Mouse (Mus musculus) limb, embryonic 12.5 days (tissue): ENCODE data around the gene Sypl. TPM values are rescaled to one million over a fixed set of nuclear protein-coding genes. Genes with fewer than 3 reads are reported as not detected.

Experiments
- ATAC-seq: fragments of 200-750 bp; cut with Nextera tagmentation; 2 replicates; pipeline ENCODE4 v1.8.0; 2017; ENCODE audit warnings: low read depth, moderate TSS enrichment; ENCODE audit not compliant: insufficient number of reproducible peaks, insufficient read depth, low FRiP score, low TSS enrichment
- H3K27ac ChIP-seq: fragments of 300-500 bp; sonication (generic); 2 replicates; pipeline ENCODE4 v1.5.1; 2016; ENCODE audit warnings: mild to moderate bottlenecking, moderate library complexity
- H3K27me3 ChIP-seq: fragments of 300-500 bp; sonication (generic); 2 replicates; pipeline ENCODE4 v1.6.1; 2016; ENCODE audit warnings: mild to moderate bottlenecking, moderate library complexity
- H3K36me3 ChIP-seq: fragments of 300-500 bp; sonication (generic); 2 replicates; pipeline ENCODE4 v1.6.1; 2016; ENCODE audit warnings: mild to moderate bottlenecking, moderate library complexity
- H3K4me1 ChIP-seq: fragments of 300-500 bp; sonication (generic); replicated peaks from 2 replicates; pipeline ENCODE4 v1.6.1; 2016
- H3K4me2 ChIP-seq: fragments of 300-500 bp; sonication (generic); 2 replicates; pipeline ENCODE4 v1.6.1; 2016; ENCODE audit warnings: mild to moderate bottlenecking, moderate library complexity
- H3K4me3 ChIP-seq: fragments of 300-500 bp; sonication (generic); replicated peaks from 2 replicates; pipeline ENCODE4 v1.5.1; 2016; ENCODE audit warnings: mild to moderate bottlenecking
- H3K9ac ChIP-seq: fragments of 300-500 bp; sonication (generic); replicated peaks from 2 replicates; pipeline ENCODE4 v1.6.1; 2016; ENCODE audit warnings: mild to moderate bottlenecking, moderate library complexity
- H3K9me3 ChIP-seq: fragments of 300-500 bp; sonication (generic); 2 replicates; pipeline ENCODE4 v1.6.1; 2016; ENCODE audit warnings: mild to moderate bottlenecking, moderate library complexity
- WGBS: fragments of 180-500 bp; shearing (Covaris S2); methylation state at CpG from one replicate; pipeline ENCODE4 v1.1.7; 2016; 5-methylcytosine and 5-hydroxymethylcytosine counted together
- polyA plus RNA-seq: library from polyadenylated mRNA; unstranded; fragments of >200 nt; fragmentation: Nextera tagmentation; extraction: Ambion mirVana; gene quantifications from 2 replicates; pipeline ENCODE4 v1.2.1, GENCODE M21; 2016

Gene Sypl
- polyA plus RNA-seq, 1 experiment from 2014 or later: 66.6 TPM

- H3K4me3 ChIP-seq: no peak overlapping the region
- peak; percentile 58; the same call in 1 of the 2 replicates for ATAC-seq
- WGBS: 77% methylated on average over 8 of the region's 8 CpGs
- no peaks in the 10 kb centered on the region for H3K36me3 ChIP-seq
- H3K27me3 ChIP-seq: no peaks in the 10 kb centered on the region
- no peak overlapping the region for H3K4me2 ChIP-seq
- H3K9me3 ChIP-seq: no peaks in the 10 kb centered on the region
- peaks cover 9% of the 10 kb centered on the region for H3K4me1 ChIP-seq
- H3K27ac ChIP-seq: no peak overlapping the region
- H3K9ac ChIP-seq: no peak overlapping the region
Measured at GRCm38 (mm10) chr12:33003339-33003965, 49.8 kb downstream of the Sypl start.

- H3K4me1 ChIP-seq: peaks cover 14% of the 10 kb centered on the region
- H3K4me3 ChIP-seq: no peak overlapping the region
- no peak overlapping the region for H3K27ac ChIP-seq
- no peak for ATAC-seq
- no peak overlapping the region for H3K4me2 ChIP-seq
- H3K9me3 ChIP-seq: no peaks in the 10 kb centered on the region
- no peaks in the 10 kb centered on the region; the same call in 1 of the 2 replicates for H3K27me3 ChIP-seq
- H3K9ac ChIP-seq: no peak overlapping the region
- no peaks in the 10 kb centered on the region for H3K36me3 ChIP-seq
- WGBS: 85% methylated on average over 5 of the region's 5 CpGs
Measured at GRCm38 (mm10) chr12:33005858-33006257, 52.2 kb downstream of the Sypl start.

- H3K4me3 ChIP-seq: no peak overlapping the region
- H3K9me3 ChIP-seq: no peaks in the 10 kb centered on the region
- ATAC-seq: no peak
- no peaks in the 10 kb centered on the region; the same call in 1 of the 2 replicates for H3K27me3 ChIP-seq
- H3K4me1 ChIP-seq: peaks cover 14% of the 10 kb centered on the region
- 94% methylated on average over 2 of the region's 2 CpGs for WGBS
- no peaks in the 10 kb centered on the region for H3K36me3 ChIP-seq
- no peak overlapping the region for H3K9ac ChIP-seq
- H3K27ac ChIP-seq: no peak overlapping the region
- no peak overlapping the region for H3K4me2 ChIP-seq
Measured at GRCm38 (mm10) chr12:33007176-33007575, 53.5 kb downstream of the Sypl start.

- WGBS: 52% methylated on average over 7 of the region's 7 CpGs
- Histone ChIP-seq H3K36me3 (no peaks in the 10 kb centered on the region), H3K9me3 (no peaks in the 10 kb centered on the region), H3K4me1 (peaks cover 14% of the 10 kb centered on the region), H3K4me2 (no peak overlapping the region), H3K4me3 (no peak overlapping the region), H3K9ac (no peak overlapping the region), H3K27ac (peak overlapping the region; percentile 57; the same call in 1 of the 2 replicates), H3K27me3 (no peaks in the 10 kb centered on the region; the same call in 1 of the 2 replicates)
- 0 out of 2 replicates have a peak, but pooled peaks have one; percentile 27 for ATAC-seq
Measured at GRCm38 (mm10) chr12:33008305-33009110, 54.8 kb downstream of the Sypl start.

GRCm38 (mm10) chr12:33009206-33009966, 55.7 kb downstream of the Sypl start:
- Histone ChIP-seq H3K27ac (no peak overlapping the region), H3K4me1 (peaks cover 10% of the 10 kb centered on the region), H3K9me3 (no peaks in the 10 kb centered on the region), H3K4me2 (no peak overlapping the region), H3K27me3 (no peaks in the 10 kb centered on the region; the same call in 1 of the 2 replicates), H3K36me3 (no peaks in the 10 kb centered on the region), H3K9ac (no peak overlapping the region), H3K4me3 (no peak overlapping the region)
- WGBS: 64% methylated on average over 6 of the region's 6 CpGs
- ATAC-seq: no peak

- no peak for ATAC-seq
- WGBS: 25% methylated on average over 3 of the region's 3 CpGs
- Histone ChIP-seq H3K4me3 (no peak overlapping the region), H3K27ac (no peak overlapping the region), H3K27me3 (peaks cover 3% of the 10 kb centered on the region; the same call in 1 of the 2 replicates), H3K9me3 (no peaks in the 10 kb centered on the region), H3K4me2 (no peak overlapping the region), H3K36me3 (no peaks in the 10 kb centered on the region), H3K4me1 (peaks cover 10% of the 10 kb centered on the region), H3K9ac (no peak overlapping the region)
Measured at GRCm38 (mm10) chr12:33010026-33010425, 56.3 kb downstream of the Sypl start.

- no peak overlapping the region for H3K4me2 ChIP-seq
- H3K36me3 ChIP-seq: no peaks in the 10 kb centered on the region
- H3K4me3 ChIP-seq: no peak overlapping the region
- ATAC-seq: no peak
- no peak overlapping the region for H3K9ac ChIP-seq
- H3K27ac ChIP-seq: no peak overlapping the region
- peaks cover 6% of the 10 kb centered on the region; the same call in 1 of the 2 replicates for H3K4me1 ChIP-seq
- no peaks in the 10 kb centered on the region for H3K9me3 ChIP-seq
- 62% methylated on average over 7 of the region's 7 CpGs for WGBS
- H3K27me3 ChIP-seq: peaks cover 3% of the 10 kb centered on the region; the same call in 1 of the 2 replicates
Measured at GRCm38 (mm10) chr12:33014050-33014796, 60.5 kb downstream of the Sypl start.

- Histone ChIP-seq H3K4me1 (peaks cover 10% of the 10 kb centered on the region; the same call in 1 of the 2 replicates), H3K9ac (no peak overlapping the region), H3K36me3 (no peaks in the 10 kb centered on the region), H3K4me2 (no peak overlapping the region), H3K27me3 (peaks cover 3% of the 10 kb centered on the region; the same call in 1 of the 2 replicates), H3K4me3 (no peak overlapping the region), H3K9me3 (no peaks in the 10 kb centered on the region), H3K27ac (no peak overlapping the region)
- no peak for ATAC-seq
- WGBS: 72% methylated on average over 1 of the region's 1 CpGs
Measured at GRCm38 (mm10) chr12:33015103-33015502, 61.4 kb downstream of the Sypl start.

- H3K9me3 ChIP-seq: no peaks in the 10 kb centered on the region
- no peak overlapping the region for H3K27ac ChIP-seq
- peaks cover 10% of the 10 kb centered on the region; the same call in 1 of the 2 replicates for H3K4me1 ChIP-seq
- H3K4me2 ChIP-seq: no peak overlapping the region
- H3K9ac ChIP-seq: no peak overlapping the region
- WGBS: 65% methylated on average over 7 of the region's 7 CpGs
- H3K4me3 ChIP-seq: no peak overlapping the region
- 0 out of 2 replicates have a peak, but pooled peaks cover 3% of the 10 kb centered on the region for H3K27me3 ChIP-seq
- no peaks in the 10 kb centered on the region for H3K36me3 ChIP-seq
- ATAC-seq: no peak
Measured at GRCm38 (mm10) chr12:33016824-33017705, 63.4 kb downstream of the Sypl start.

GRCm38 (mm10) chr12:33018601-33019000, 64.9 kb downstream of the Sypl start:
- 77% methylated on average over 4 of the region's 4 CpGs for WGBS
- 0 out of 2 replicates have a peak, but pooled peaks cover 3% of the 10 kb centered on the region for H3K27me3 ChIP-seq
- ATAC-seq: no peak

More at GRCm38 (mm10) chr12:33018601-33019000, 64.9 kb downstream of the Sypl start:
- Histone ChIP-seq H3K9ac (no peak overlapping the region), H3K4me3 (no peak overlapping the region), H3K9me3 (peaks cover 5% of the 10 kb centered on the region; the same call in 1 of the 2 replicates), H3K27ac (no peak overlapping the region), H3K4me2 (no peak overlapping the region), H3K4me1 (peaks cover 10% of the 10 kb centered on the region; the same call in 1 of the 2 replicates), H3K36me3 (no peaks in the 10 kb centered on the region)
